Mouse (Mus musculus): ENCODE measurements at regions not wholly inside any gene's neighbourhood (a gene's known extent, or its start where the extent isn't known, plus 50 kb on each side); places are given as distances from the start of the nearest gene placed in this dataset.

DNA sequence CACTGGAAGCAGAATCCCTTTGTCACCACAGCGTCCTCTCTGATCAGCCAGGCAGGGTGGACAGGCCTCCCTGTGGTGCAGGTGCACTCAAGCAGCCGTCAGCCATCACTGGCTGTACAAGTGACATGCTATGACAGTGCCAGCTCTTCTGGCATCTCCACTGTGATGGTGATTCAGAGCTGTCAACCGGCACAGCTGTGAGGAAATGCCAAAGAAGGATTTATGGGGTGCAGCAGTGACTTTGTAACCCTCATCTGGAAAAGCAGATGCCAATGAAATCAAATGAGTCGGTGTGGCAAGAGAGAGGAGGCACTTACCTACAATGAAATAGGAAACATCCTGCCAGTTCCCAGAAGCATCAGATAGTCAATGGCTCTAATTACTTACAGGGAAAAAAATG, 238.3 kb upstream of the Jun start:
- Histone ChIP-seq H3K27me3 (ENCODE audit: control insufficient read depth in 1 of 2, insufficient read depth in 2 of 2, low read length in 2 of 2) (no peaks in the 10 kb centered on the region), H3K79me2 (ENCODE audit: control insufficient read depth, insufficient read depth, low read length, poor library complexity) (no peaks in the 10 kb centered on the region), H3K36me3 (ENCODE audit: control insufficient read depth in 1 of 2, insufficient read depth in 2 of 2, low read length in 2 of 2) (no peaks in the 10 kb centered on the region), H3K4me1 (ENCODE audit: control insufficient read depth in 1 of 2, insufficient read depth in 2 of 2, low read length in 2 of 2) (no peaks in the 10 kb centered on the region), H3K4me3 (ENCODE audit: control insufficient read depth in 1 of 2, insufficient read depth in 1 of 2, low read depth in 2 of 2, low read length in 2 of 2) (no peak overlapping the region), H3K9ac (ENCODE audit: control insufficient read depth, low read depth, low read length, poor library complexity, severe bottlenecking) (no peak overlapping the region), H3K9me3 (replicated peaks; ENCODE audit: insufficient read depth, low read length) (no peaks in the 10 kb centered on the region), H3K27ac (ENCODE audit: control insufficient read depth, low read depth, low read length) (no peak overlapping the region)
- DNase-seq (ENCODE audit: low read depth, low spot score), result no peak
- TF ChIP-seq POLR2AphosphoS2 (IDR thresholded peaks at IDR 0.05; ENCODE audit: low read length) (no peak), SIN3A (IDR thresholded peaks at IDR 0.05; ENCODE audit: low read length) (no peak), POLR2AphosphoS5 (IDR thresholded peaks at IDR 0.05; ENCODE audit: borderline replicate concordance, low read depth, low read length) (no peak), MYC (IDR thresholded peaks at IDR 0.05; ENCODE audit: low read depth, low read length) (no peak), BHLHE40 (IDR thresholded peaks at IDR 0.05; ENCODE audit: borderline replicate concordance, low read depth, low read length) (no peak), UBTF (IDR thresholded peaks at IDR 0.05; ENCODE audit: borderline replicate concordance, insufficient read depth, low read depth, low read length) (no peak), ZNF384 (IDR thresholded peaks at IDR 0.05; ENCODE audit: low read depth, low read length) (no peak), MYB (IDR thresholded peaks at IDR 0.05; ENCODE audit: low read depth, low read length) (no peak), ELF1 (IDR thresholded peaks at IDR 0.05; ENCODE audit: low read depth, low read length) (no peak), ZKSCAN1 (IDR thresholded peaks at IDR 0.05; ENCODE audit: low read depth, low read length) (no peak)

GRCm38 (mm10) chr4:95294110-95294509, 242.1 kb upstream of the Jun start:
- H3K9ac ChIP-seq (ENCODE audit: control insufficient read depth, low read depth, low read length, poor library complexity, severe bottlenecking), result no peak overlapping the region
- H3K27me3 ChIP-seq (ENCODE audit: control insufficient read depth in 1 of 2, insufficient read depth in 2 of 2, low read length in 2 of 2), result no peaks in the 10 kb centered on the region
- H3K4me3 ChIP-seq (ENCODE audit: control insufficient read depth in 1 of 2, insufficient read depth in 1 of 2, low read depth in 2 of 2, low read length in 2 of 2), result no peak overlapping the region
- H3K36me3 ChIP-seq (ENCODE audit: control insufficient read depth in 1 of 2, insufficient read depth in 2 of 2, low read length in 2 of 2), result no peaks in the 10 kb centered on the region
- TF ChIP-seq ZKSCAN1 (IDR thresholded peaks at IDR 0.05; ENCODE audit: low read depth, low read length) (no peak), RCOR1 (IDR thresholded peaks at IDR 0.05; ENCODE audit: low read depth, low read length) (no peak), MYB (IDR thresholded peaks at IDR 0.05; ENCODE audit: low read depth, low read length) (no peak), ZC3H11A (IDR thresholded peaks at IDR 0.05; ENCODE audit: low read depth, low read length) (no peak), JUND (IDR thresholded peaks at IDR 0.05; ENCODE audit: low read depth, low read length) (no peak), USF1 (IDR thresholded peaks at IDR 0.05; ENCODE audit: low read depth, low read length) (no peak), CHD2 (IDR thresholded peaks at IDR 0.05; ENCODE audit: low read length) (no peak), CHD1 (IDR thresholded peaks at IDR 0.05; ENCODE audit: low read depth, low read length) (no peak), ZMIZ1 (IDR thresholded peaks at IDR 0.05; ENCODE audit: low read depth, low read length) (no peak), RAD21 (IDR thresholded peaks at IDR 0.05; ENCODE audit: low read depth, low read length) (no peak), ZNF384 (IDR thresholded peaks at IDR 0.05; ENCODE audit: low read depth, low read length) (no peak)
- DNase-seq (ENCODE audit: low read depth, low spot score), result no peak
- H3K79me2 ChIP-seq (ENCODE audit: control insufficient read depth, insufficient read depth, low read length, poor library complexity), result no peaks in the 10 kb centered on the region
- no peak overlapping the region for H3K27ac ChIP-seq (ENCODE audit: control insufficient read depth, low read depth, low read length)
- H3K9me3 ChIP-seq (replicated peaks; ENCODE audit: insufficient read depth, low read length), result no peaks in the 10 kb centered on the region
- H3K4me1 ChIP-seq (ENCODE audit: control insufficient read depth in 1 of 2, insufficient read depth in 2 of 2, low read length in 2 of 2), result no peaks in the 10 kb centered on the region
